In genomic region chr9:123138891-123139474, GRCm38 (mm10) we compare ENCODE assay signal across 10 mouse cellular contexts. TPM values are rescaled to one million over a fixed set of nuclear protein-coding genes. Genes with fewer than 3 reads are reported as not detected.
DNase-seq lines count a peak whose midpoint lies in the region; ATAC-seq and TF ChIP-seq lines count a peak whose summit lies in the region.
"Had no signal": no experiment of that assay in that cellular context is flagged by ENCODE, and none has a peak within 500 bp of the region (broad histone marks: within the 10 kb centered on the region; RNA-seq: fewer than 3 reads in every experiment).

No protein-coding gene starts in this region.

- peaks cover 64% of the 10 kb centered on the region for H3K36me3 ChIP-seq in hindbrain, embryonic 14.5 days (replicated peaks; ENCODE audit: control insufficient read depth, insufficient read depth)
- H3K36me3 ChIP-seq in lung, postnatal 0 days (ENCODE audit: insufficient read depth, low read length) = no peaks in the 10 kb centered on the region

- WGBS in hindbrain, embryonic 14.5 days = 63% methylated on average over 5 of the region's 5 CpGs
- WGBS in lung, postnatal 0 days = 39% methylated on average over 5 of the region's 5 CpGs

- peak; percentile 46 for TF ChIP-seq EP300 in lung, postnatal 0 days (IDR thresholded peaks at IDR 0.05)

- no peaks in the 10 kb centered on the region for H3K4me1 ChIP-seq in hindbrain, embryonic 14.5 days (replicated peaks; ENCODE audit: control insufficient read depth, insufficient read depth, low read length)
- peaks cover 3% of the 10 kb centered on the region; the same call in 1 of the 2 replicates for H3K4me1 ChIP-seq in lung, postnatal 0 days (ENCODE audit: insufficient read depth, low read depth, low read length)

- H3K4me3 ChIP-seq in hindbrain, embryonic 14.5 days (replicated peaks; ENCODE audit: low read length) = no peak overlapping the region
- no peak overlapping the region for H3K4me3 ChIP-seq in lung, postnatal 0 days (ENCODE audit: low read depth, low read length)

- H3K9me3 ChIP-seq in hindbrain, embryonic 14.5 days (ENCODE audit: control insufficient read depth, low read length) = no peaks in the 10 kb centered on the region
- no peaks in the 10 kb centered on the region for H3K9me3 ChIP-seq in lung, postnatal 0 days (ENCODE audit: low read length)

- H3K9ac ChIP-seq in hindbrain, embryonic 14.5 days = no peak overlapping the region
- no peak overlapping the region for H3K9ac ChIP-seq in lung, postnatal 0 days (replicated peaks; ENCODE audit: low read depth)

- H3K27me3 ChIP-seq in hindbrain, embryonic 14.5 days (ENCODE audit: control insufficient read depth, insufficient read depth, low read length) = no peaks in the 10 kb centered on the region
- no peaks in the 10 kb centered on the region for H3K27me3 ChIP-seq in lung, postnatal 0 days (replicated peaks; ENCODE audit: insufficient read depth, low read length)

- no peak overlapping the region for H3K4me2 ChIP-seq in hindbrain, embryonic 14.5 days (replicated peaks)
- no peak overlapping the region for H3K4me2 ChIP-seq in lung, postnatal 0 days (replicated peaks; ENCODE audit: low read depth, low read length)

- 0 out of 2 replicates have a peak, but pooled peaks have one; percentile 51 for ATAC-seq in hindbrain, embryonic 14.5 days (ENCODE audit: low FRiP score)
- ATAC-seq in lung, postnatal 0 days = peak; percentile 91

- TF ChIP-seq CTCF in lung, postnatal 0 days (IDR thresholded peaks at IDR 0.05) = no peak

- peak overlapping the region; percentile 33; the same call in 1 of the 2 replicates for H3K27ac ChIP-seq in hindbrain, embryonic 14.5 days
- H3K27ac ChIP-seq in lung, postnatal 0 days (ENCODE audit: low read length) = peak overlapping the region; percentile 69

- DNase-seq in embryo, embryonic 10.5 days (ENCODE audit: low spot score) = peak; percentile 24
- no peak for DNase-seq in embryo, embryonic 9.5 days (ENCODE audit: extremely low spot score)
- peak; percentile 79 for DNase-seq in gastrocnemius, adult 18-20 months (ENCODE audit: low spot score)
- peak; percentile 31 for DNase-seq in hindbrain, embryonic 14.5 days (ENCODE audit: low spot score)
- DNase-seq in lung, postnatal 0 days (ENCODE audit: low spot score) = peak; percentile 86
- DNase-seq in thymus, postnatal 14 days = no peak
- no peak for DNase-seq in spleen, postnatal 10 days (ENCODE audit: low spot score in 2 of 2)
- no peak for DNase-seq in MN1 (ENCODE audit: low spot score)

RNA-seq across cellular contexts. Expression of gene Clec3b, which starts 11.8 kb away (rescaled TPM):
- total RNA-seq in gastrocnemius, adult 18-20 months (2021) = 10 to 100 TPM; 39.9 to 42.7 TPM
- 0.60 and 0.64 TPM in 2 replicates for polyA plus RNA-seq in hindbrain, embryonic 14.5 days (2014; fragmentation: Nextera tagmentation; extraction: Ambion mirVana)
- polyA plus RNA-seq in lung, postnatal 0 days (2015; fragmentation: Nextera tagmentation; extraction: Ambion mirVana) = 84.7 and 86.6 TPM in 2 replicates
- total RNA-seq: common myeloid progenitor, adult 5-6 weeks; neutrophil, adult 5-6 weeks had no signal

RNA-seq across cellular contexts. Expression of gene Exosc7, which starts 26.0 kb away (rescaled TPM):
- total RNA-seq in gastrocnemius, adult 18-20 months (2021) = 10 to 100 TPM; 18.7 to 20.3 TPM
- 73.2 and 76.4 TPM in 2 replicates for polyA plus RNA-seq in hindbrain, embryonic 14.5 days (2014; fragmentation: Nextera tagmentation; extraction: Ambion mirVana)
- polyA plus RNA-seq in lung, postnatal 0 days (2015; fragmentation: Nextera tagmentation; extraction: Ambion mirVana) = 139 and 145 TPM in 2 replicates

RNA-seq across cellular contexts. Expression of gene Zdhhc3, which starts 26.0 kb away (rescaled TPM):
- 10 to 100 TPM; 59.7 to 66.6 TPM for total RNA-seq in gastrocnemius, adult 18-20 months (2021)
- 63.6 and 71.7 TPM in 2 replicates for polyA plus RNA-seq in hindbrain, embryonic 14.5 days (2014; fragmentation: Nextera tagmentation; extraction: Ambion mirVana)
- polyA plus RNA-seq in lung, postnatal 0 days (2015; fragmentation: Nextera tagmentation; extraction: Ambion mirVana) = 127 and 130 TPM in 2 replicates

Comparison
In these comparisons a context has a peak if more than half of its experiments do, and no peak if none do; other contexts are left out.
1. DNase-seq: peak in embryo, embryonic 10.5 days (single experiment), gastrocnemius, adult 18-20 months (single experiment), hindbrain, embryonic 14.5 days (single experiment) and lung, postnatal 0 days (single experiment); none in embryo, embryonic 9.5 days (single experiment), thymus, postnatal 14 days (single experiment), spleen, postnatal 10 days (0 of 2) and MN1 (single experiment).
2. RNA of gene Clec3b, which starts 11.8 kb away (polyA plus RNA-seq): 84.7 to 86.6 TPM in lung, postnatal 0 days; 0.60 to 0.64 TPM in hindbrain, embryonic 14.5 days; every median in the first group is over 10 times any median in the second.